Mouse (Mus musculus) neural tube, embryonic 13.5 days (tissue): ENCODE measurements at regions not wholly inside any gene's neighbourhood (a gene's known extent, or its start where the extent isn't known, plus 50 kb on each side); places are given as distances from the start of the nearest gene placed in this dataset.

Experiments used
- ATAC-seq: fragments of 200-750 bp; cut with Nextera tagmentation; 2 replicates; pipeline ENCODE4 v1.8.0; 2017; ENCODE audit warnings: low read depth, mild to moderate bottlenecking, moderate TSS enrichment, moderate library complexity
- H3K27ac ChIP-seq: fragments of 300-500 bp; sonication (generic); replicated peaks from 2 replicates; pipeline ENCODE4 v1.5.1; 2015; ENCODE audit warnings: moderate library complexity, mild to moderate bottlenecking, inconsistent platforms
- H3K27me3 ChIP-seq: fragments of 300-500 bp; sonication (generic); 2 replicates; pipeline ENCODE4 v1.6.1; 2015; ENCODE audit warnings: mild to moderate bottlenecking, inconsistent platforms
- H3K36me3 ChIP-seq: fragments of 300-500 bp; sonication (generic); 2 replicates; pipeline ENCODE4 v1.6.1; 2015; ENCODE audit warnings: mild to moderate bottlenecking, inconsistent platforms
- H3K4me1 ChIP-seq: fragments of 300-500 bp; sonication (generic); replicated peaks from 2 replicates; pipeline ENCODE4 v1.6.1; 2015; ENCODE audit warnings: inconsistent platforms
- H3K4me2 ChIP-seq: fragments of 300-500 bp; sonication (generic); 2 replicates; pipeline ENCODE4 v1.6.1; 2015; ENCODE audit warnings: inconsistent platforms, mild to moderate bottlenecking, moderate library complexity
- H3K4me3 ChIP-seq: fragments of 300-500 bp; sonication (generic); 2 replicates; pipeline ENCODE4 v1.5.1; 2015; ENCODE audit warnings: mild to moderate bottlenecking, inconsistent platforms
- H3K9ac ChIP-seq: fragments of 300-500 bp; sonication (generic); 2 replicates; pipeline ENCODE4 v1.6.1; 2015; ENCODE audit warnings: moderate library complexity, mild to moderate bottlenecking, inconsistent platforms
- H3K9me3 ChIP-seq: fragments of 300-500 bp; sonication (generic); 2 replicates; pipeline ENCODE4 v1.6.1; 2016; ENCODE audit warnings: inconsistent platforms
- WGBS: fragments of 180-500 bp; shearing (Covaris S2); methylation state at CpG from one replicate; pipeline ENCODE4 v1.1.7; 2015; 5-methylcytosine and 5-hydroxymethylcytosine counted together

DNA sequence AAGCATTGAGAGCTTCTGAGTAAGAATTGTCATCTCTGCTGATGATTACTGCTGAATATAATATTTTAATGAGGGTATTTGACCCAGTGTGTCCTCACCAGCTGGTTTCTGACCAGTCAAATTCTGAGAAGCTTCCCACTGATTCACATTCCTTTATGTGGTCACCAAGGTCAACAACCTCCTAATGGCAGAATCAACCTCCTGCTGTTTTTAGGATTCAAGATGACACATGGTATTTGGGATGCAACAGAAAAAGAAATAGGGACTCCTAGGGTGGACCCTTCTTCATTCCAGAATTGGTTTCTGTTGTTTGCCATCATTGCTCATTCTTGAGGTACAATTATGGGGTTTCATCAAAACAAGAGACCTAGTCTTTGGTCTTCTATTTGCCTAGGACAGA, 629.6 kb downstream of the Ccdc50 start:
- Histone ChIP-seq H3K4me3 (no peak overlapping the region), H3K4me2 (no peak overlapping the region), H3K36me3 (no peaks in the 10 kb centered on the region), H3K9me3 (no peaks in the 10 kb centered on the region), H3K27ac (no peak overlapping the region), H3K27me3 (no peaks in the 10 kb centered on the region), H3K4me1 (no peaks in the 10 kb centered on the region), H3K9ac (no peak overlapping the region)
- no peak for ATAC-seq

GRCm38 (mm10) chr16:28038954-28039353, 650.3 kb downstream of the Ccdc50 start:
- no peak overlapping the region for H3K9ac ChIP-seq
- ATAC-seq, result no peak
- 19% methylated on average over 2 of the region's 2 CpGs for WGBS
- no peaks in the 10 kb centered on the region for H3K4me1 ChIP-seq
- H3K27me3 ChIP-seq, result no peaks in the 10 kb centered on the region
- H3K4me2 ChIP-seq, result no peak overlapping the region
- H3K4me3 ChIP-seq, result no peak overlapping the region
- no peaks in the 10 kb centered on the region for H3K9me3 ChIP-seq
- no peak overlapping the region for H3K27ac ChIP-seq
- no peaks in the 10 kb centered on the region for H3K36me3 ChIP-seq

DNA sequence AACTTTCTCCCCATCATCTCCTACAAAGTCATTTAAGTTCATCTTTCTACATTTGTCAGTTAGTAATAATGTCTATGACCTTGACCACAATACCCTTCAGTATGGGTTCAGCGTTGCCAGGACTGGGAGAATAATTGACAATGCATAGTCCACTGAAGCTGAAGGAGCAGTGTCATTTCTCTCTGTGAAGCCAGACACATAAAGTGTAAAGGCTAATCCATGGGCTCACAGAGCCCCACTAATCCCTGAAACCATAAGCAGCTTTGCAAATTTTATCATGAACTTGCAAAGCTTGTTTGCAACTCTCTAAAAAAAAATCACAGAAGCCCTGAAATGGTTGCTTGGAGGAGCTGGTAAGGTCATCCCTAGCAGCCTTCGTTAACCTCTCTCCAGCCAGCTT, 654.4 kb downstream of the Ccdc50 start:
- H3K27me3 ChIP-seq, result no peaks in the 10 kb centered on the region
- 58% methylated on average over 2 of the region's 2 CpGs for WGBS
- ATAC-seq, result no peak
- no peak overlapping the region for H3K4me2 ChIP-seq
- H3K36me3 ChIP-seq, result no peaks in the 10 kb centered on the region
- no peaks in the 10 kb centered on the region for H3K4me1 ChIP-seq
- no peak overlapping the region for H3K27ac ChIP-seq
- H3K9ac ChIP-seq, result no peak overlapping the region
- H3K4me3 ChIP-seq, result no peak overlapping the region
- H3K9me3 ChIP-seq, result no peaks in the 10 kb centered on the region

DNA sequence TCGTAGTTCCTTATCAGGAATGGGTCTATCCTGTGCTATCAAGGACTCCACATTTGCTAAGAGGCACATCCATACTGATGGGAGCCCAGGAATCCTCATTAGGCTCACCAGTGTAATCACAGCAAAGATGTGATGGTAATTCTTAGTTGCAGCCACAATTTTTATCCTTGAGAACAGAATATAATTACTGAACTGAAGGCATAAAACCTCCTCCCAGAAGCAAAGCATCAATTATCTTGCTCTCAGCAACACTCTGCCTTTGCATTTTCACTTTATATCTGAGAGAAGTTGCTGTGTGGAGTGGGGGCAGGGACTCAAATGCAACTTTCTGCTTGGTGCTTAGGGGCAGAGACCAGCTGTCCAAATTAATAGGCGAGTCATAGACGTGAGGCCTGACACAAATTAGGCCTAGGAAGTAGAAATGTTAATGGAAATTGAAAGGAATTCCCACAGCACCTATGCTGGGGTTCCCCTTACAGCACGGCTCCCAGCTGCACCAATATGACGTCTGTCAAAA, 676.2 kb downstream of the Ccdc50 start:
- Histone ChIP-seq H3K9me3 (no peaks in the 10 kb centered on the region), H3K27ac (no peak overlapping the region), H3K4me3 (no peak overlapping the region), H3K36me3 (no peaks in the 10 kb centered on the region), H3K9ac (no peak overlapping the region), H3K4me1 (no peaks in the 10 kb centered on the region; the same call in 1 of the 2 replicates), H3K4me2 (no peak overlapping the region), H3K27me3 (no peaks in the 10 kb centered on the region)
- peak; percentile 67 for ATAC-seq
- 45% methylated on average over 5 of the region's 5 CpGs for WGBS

DNA sequence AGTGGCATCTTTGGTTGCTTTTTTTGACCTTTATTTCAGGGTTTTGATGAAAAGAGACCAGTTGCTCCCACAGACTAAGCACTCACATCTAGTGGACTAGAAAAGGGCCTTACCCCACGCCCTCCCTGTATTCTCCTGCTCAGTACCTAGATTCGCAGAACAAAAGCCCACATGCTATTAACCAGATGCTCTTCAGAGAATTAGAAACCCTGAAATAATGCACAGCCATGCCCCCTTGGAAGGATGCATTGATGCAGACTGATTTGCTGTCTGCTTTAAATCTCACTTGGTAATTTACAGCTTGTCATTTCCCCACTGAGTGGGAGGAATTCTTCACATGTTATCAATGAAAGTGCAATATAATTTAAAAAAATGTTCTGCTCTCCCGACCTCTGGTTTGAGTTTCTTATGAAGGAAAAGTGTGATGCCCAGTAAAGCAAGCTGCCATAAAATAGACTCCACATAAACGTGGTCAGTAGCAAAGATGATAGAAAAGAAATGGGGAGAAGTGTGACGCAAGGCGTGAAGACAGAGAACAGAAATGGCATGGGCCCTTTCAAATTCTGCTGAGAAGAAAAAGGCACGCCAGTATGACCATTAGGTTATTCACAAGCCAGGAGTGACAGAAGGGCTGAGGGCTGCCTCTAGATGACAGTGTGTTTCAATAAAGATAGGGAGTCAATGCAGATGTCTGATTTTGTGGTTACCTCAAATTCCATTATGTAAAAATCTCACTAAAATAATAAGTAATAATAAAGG, 669.8 kb downstream of the Fgf12 start:
- Histone ChIP-seq H3K27ac (no peak overlapping the region), H3K4me2 (no peak overlapping the region), H3K9me3 (no peaks in the 10 kb centered on the region), H3K4me1 (no peaks in the 10 kb centered on the region), H3K27me3 (no peaks in the 10 kb centered on the region), H3K9ac (no peak overlapping the region), H3K4me3 (no peak overlapping the region), H3K36me3 (no peaks in the 10 kb centered on the region)
- 22% methylated on average over 7 of the region's 7 CpGs for WGBS
- ATAC-seq, result no peak

- WGBS, result 64% methylated on average over 6 of the region's 6 CpGs
- no peaks in the 10 kb centered on the region for H3K36me3 ChIP-seq
- H3K9ac ChIP-seq, result no peak overlapping the region
- no peak for ATAC-seq
- no peaks in the 10 kb centered on the region for H3K4me1 ChIP-seq
- no peaks in the 10 kb centered on the region for H3K27me3 ChIP-seq
- H3K27ac ChIP-seq, result no peak overlapping the region
- H3K9me3 ChIP-seq, result no peaks in the 10 kb centered on the region
- H3K4me3 ChIP-seq, result no peak overlapping the region
- H3K4me2 ChIP-seq, result no peak overlapping the region
Observed at GRCm38 (mm10) chr16:28089489-28090134, 663.3 kb downstream of the Fgf12 start.

GRCm38 (mm10) chr16:28104255-28105076, 648.4 kb downstream of the Fgf12 start:
- 51% methylated on average over 8 of the region's 9 CpGs for WGBS
- no peak for ATAC-seq
- no peak overlapping the region for H3K4me2 ChIP-seq
- H3K4me3 ChIP-seq, result no peak overlapping the region
- H3K27ac ChIP-seq, result no peak overlapping the region
- peaks cover 11% of the 10 kb centered on the region; the same call in 1 of the 2 replicates for H3K4me1 ChIP-seq
- no peaks in the 10 kb centered on the region for H3K36me3 ChIP-seq
- no peaks in the 10 kb centered on the region for H3K9me3 ChIP-seq
- H3K9ac ChIP-seq, result no peak overlapping the region
- H3K27me3 ChIP-seq, result no peaks in the 10 kb centered on the region

DNA sequence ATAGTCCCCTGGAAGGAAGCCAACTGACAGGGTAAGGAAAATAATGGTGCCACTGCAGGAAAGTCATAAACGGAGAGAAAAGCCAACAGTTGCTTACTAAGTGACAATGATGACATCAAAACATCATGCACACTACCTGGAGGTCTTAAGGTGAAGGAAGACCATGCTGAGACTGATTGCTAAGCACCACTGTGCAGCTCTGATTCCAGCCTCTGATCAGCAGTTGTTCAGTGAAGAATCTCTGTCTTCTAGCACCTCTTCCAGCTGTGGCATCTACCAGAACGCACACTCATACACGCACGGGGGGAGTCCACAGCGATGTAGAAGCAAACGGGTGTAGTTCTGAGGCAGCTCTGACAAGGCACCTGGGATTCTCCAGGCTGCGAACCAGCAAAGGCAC, 647.8 kb downstream of the Fgf12 start:
- Histone ChIP-seq H3K9ac (no peak overlapping the region), H3K27ac (no peak overlapping the region), H3K4me2 (no peak overlapping the region), H3K4me3 (no peak overlapping the region), H3K36me3 (no peaks in the 10 kb centered on the region), H3K4me1 (peaks cover 11% of the 10 kb centered on the region; the same call in 1 of the 2 replicates), H3K9me3 (no peaks in the 10 kb centered on the region), H3K27me3 (no peaks in the 10 kb centered on the region)
- 57% methylated on average over 7 of the region's 7 CpGs for WGBS
- no peak for ATAC-seq

GRCm38 (mm10) chr16:28105866-28106265, 647.0 kb downstream of the Fgf12 start:
- WGBS, result 69% methylated on average over 7 of the region's 7 CpGs
- no peak overlapping the region for H3K4me2 ChIP-seq
- H3K4me1 ChIP-seq, result peaks cover 11% of the 10 kb centered on the region; the same call in 1 of the 2 replicates
- no peak overlapping the region for H3K9ac ChIP-seq
- no peak for ATAC-seq
- H3K36me3 ChIP-seq, result no peaks in the 10 kb centered on the region
- no peaks in the 10 kb centered on the region for H3K27me3 ChIP-seq
- no peak overlapping the region for H3K27ac ChIP-seq
- H3K9me3 ChIP-seq, result no peaks in the 10 kb centered on the region
- H3K4me3 ChIP-seq, result no peak overlapping the region

- Histone ChIP-seq H3K36me3 (no peaks in the 10 kb centered on the region), H3K4me1 (peaks cover 11% of the 10 kb centered on the region; the same call in 1 of the 2 replicates), H3K4me3 (no peak overlapping the region), H3K4me2 (no peak overlapping the region), H3K27ac (no peak overlapping the region), H3K9ac (no peak overlapping the region), H3K9me3 (no peaks in the 10 kb centered on the region), H3K27me3 (no peaks in the 10 kb centered on the region)
- ATAC-seq, result no peak
- 57% methylated on average over 1 of the region's 1 CpGs for WGBS
Observed at GRCm38 (mm10) chr16:28109771-28110170, 643.1 kb downstream of the Fgf12 start.
